Mouse (Mus musculus) heart, postnatal 36 days (tissue): ENCODE measurements around the gene Sec22c. TPM values are rescaled to one million over a fixed set of nuclear protein-coding genes. Genes with fewer than 3 reads are reported as not detected.

Experiments used
- DNase-seq, 2 experiments: peaks; one replicate each; pipeline ENCODE4 v3.0.0; 2021 to 2022
- intact Hi-C: fragments of 180-260 bp; cut with DNase I; formaldehyde crosslinking; loops from one replicate; pipeline ENCODE4 v1.15.1; 2025
- total RNA-seq, 2 experiments: library from RNA; stranded (reverse); gene quantifications; 2 replicates each; pipeline ENCODE4 v1.2.3; 2021

Sec22c gene
- total RNA-seq = 1 to 10 TPM; 5.5 to 6.1 TPM

GRCm38 (mm10) chr9:121704646-121705625 is at the start of gene Sec22c:
Sec22c (minus strand) TSS chr9:121705490.
- intact Hi-C loops = no loop called here

GRCm38 (mm10) chr9:121754624-121755023 is 49.3 kb upstream of the Sec22c start:
- intact Hi-C loops = no loop called here
- DNase-seq = no peak

More at GRCm38 (mm10) chr9:121704646-121705625, at the start of gene Sec22c:
- peak; percentile 86 to 94 for DNase-seq

GRCm38 (mm10) chr9:121752774-121753173 is 47.5 kb upstream of the Sec22c start:
- intact Hi-C loops = no loop called here
- no peak for DNase-seq

GRCm38 (mm10) chr9:121744051-121744450 is 38.8 kb upstream of the Sec22c start:
- intact Hi-C loops = no loop called here
- no peak for DNase-seq

GRCm38 (mm10) chr9:121741168-121741567 is 35.9 kb upstream of the Sec22c start:
- intact Hi-C loops = no loop called here
- no peak for DNase-seq

- intact Hi-C loops = no loop called here
- no peak for DNase-seq
Measured at GRCm38 (mm10) chr9:121740490-121740889, 35.2 kb upstream of the Sec22c start.

- peak; percentile 23 to 70 for DNase-seq
- intact Hi-C loops = loop anchor here (1.0 kb wide), 1 partner anchor 40 kb away; the partner anchor contains the start of gene Zfp651
Measured at GRCm38 (mm10) chr9:121719347-121720331, 14.3 kb upstream of the Sec22c start.

- intact Hi-C loops = no loop called here
- peak; percentile 96 to 98 for DNase-seq
Measured at GRCm38 (mm10) chr9:121718792-121719318, 13.6 kb upstream of the Sec22c start, which contains the start of gene Nktr. Nktr (plus strand) TSS chr9:121719169.

GRCm38 (mm10) chr9:121718070-121718705 is 12.9 kb upstream of the Sec22c start:
- DNase-seq = peak in 1 of 2 experiments; percentile 29
- intact Hi-C loops = no loop called here

GRCm38 (mm10) chr9:121717048-121717447 is 11.8 kb upstream of the Sec22c start:
- intact Hi-C loops = no loop called here
- DNase-seq = no peak

GRCm38 (mm10) chr9:121710584-121710975 is 5.3 kb upstream of the Sec22c start:
- intact Hi-C loops = no loop called here
- no peak for DNase-seq

- peak; percentile 95 to 99 for DNase-seq
- intact Hi-C loops = no loop called here
Measured at GRCm38 (mm10) chr9:121709898-121710583, 4.8 kb upstream of the Sec22c start, which contains the start of gene Ss18l2. Ss18l2 (plus strand) TSS chr9:121710329.

GRCm38 (mm10) chr9:121708506-121709486 is 3.5 kb upstream of the Sec22c start:
- intact Hi-C loops = no loop called here
- DNase-seq = no peak

- intact Hi-C loops = no loop called here
- DNase-seq = no peak
Measured at GRCm38 (mm10) chr9:121707801-121708200, 2.5 kb upstream of the Sec22c start.

- DNase-seq = no peak
- intact Hi-C loops = no loop called here
Measured at GRCm38 (mm10) chr9:121706029-121706675, 862 bp upstream of the Sec22c start.

- intact Hi-C loops = no loop called here
- DNase-seq = no peak
Measured at GRCm38 (mm10) chr9:121704261-121704645, 1.0 kb downstream of the Sec22c start.
